Mouse (Mus musculus) forebrain, embryonic 12.5 days (tissue): ENCODE data around the gene Camta1. TPM values are rescaled to one million over a fixed set of nuclear protein-coding genes. Genes with fewer than 3 reads are reported as not detected.

Experiments
- ATAC-seq: fragments of 200-750 bp; cut with Nextera tagmentation; 2 replicates; pipeline ENCODE4 v1.8.0; 2017; ENCODE audit warnings: moderate TSS enrichment; ENCODE audit not compliant: low FRiP score
- H3K27ac ChIP-seq: fragments of 300-500 bp; sonication (generic); 2 replicates; pipeline ENCODE4 v1.5.1; 2016; ENCODE audit warnings: mild to moderate bottlenecking
- H3K27me3 ChIP-seq: fragments of 300-500 bp; sonication (generic); 2 replicates; pipeline ENCODE4 v1.6.1; 2016; ENCODE audit warnings: mild to moderate bottlenecking
- H3K36me3 ChIP-seq: fragments of 300-500 bp; sonication (generic); replicated peaks from 2 replicates; pipeline ENCODE4 v1.6.1; 2016; ENCODE audit warnings: mild to moderate bottlenecking
- H3K4me1 ChIP-seq: fragments of 300-500 bp; sonication (generic); 2 replicates; pipeline ENCODE4 v1.6.1; 2016
- H3K4me2 ChIP-seq: fragments of 300-500 bp; sonication (generic); 2 replicates; pipeline ENCODE4 v1.6.1; 2016; ENCODE audit warnings: mild to moderate bottlenecking, moderate library complexity
- H3K4me3 ChIP-seq: fragments of 300-500 bp; sonication (generic); replicated peaks from 2 replicates; pipeline ENCODE4 v1.5.1; 2016; ENCODE audit warnings: mild to moderate bottlenecking
- H3K9ac ChIP-seq: fragments of 300-500 bp; sonication (generic); 2 replicates; pipeline ENCODE4 v1.6.1; 2016; ENCODE audit warnings: mild to moderate bottlenecking
- H3K9me3 ChIP-seq: fragments of 300-500 bp; sonication (generic); 2 replicates; pipeline ENCODE4 v1.6.1; 2016
- WGBS: fragments of 180-500 bp; shearing (Covaris S2); methylation state at CpG from one replicate; pipeline ENCODE4 v1.1.7; 2016; 5-methylcytosine and 5-hydroxymethylcytosine counted together
- polyA plus RNA-seq: library from polyadenylated mRNA; unstranded; fragments of >200 nt; fragmentation: Nextera tagmentation; extraction: Ambion mirVana; gene quantifications from 2 replicates; pipeline ENCODE4 v1.2.1, GENCODE M21; 2016

Gene Camta1
- polyA plus RNA-seq, 1 experiment from 2014 or later: 164 TPM

GRCm38 (mm10) chr4:150979455-150979854 is 882.2 kb downstream of the Camta1 start:
- Histone ChIP-seq H3K27me3 (no peaks in the 10 kb centered on the region), H3K9me3 (no peaks in the 10 kb centered on the region), H3K4me1 (no peaks in the 10 kb centered on the region), H3K27ac (no peak overlapping the region), H3K36me3 (no peaks in the 10 kb centered on the region), H3K9ac (no peak overlapping the region), H3K4me3 (no peak overlapping the region), H3K4me2 (no peak overlapping the region)
- 84% methylated on average over 9 of the region's 9 CpGs for WGBS
- ATAC-seq: no peak

GRCm38 (mm10) chr4:150978156-150978910 is 883.3 kb downstream of the Camta1 start:
- no peak for ATAC-seq
- Histone ChIP-seq H3K9me3 (no peaks in the 10 kb centered on the region), H3K36me3 (no peaks in the 10 kb centered on the region), H3K4me3 (no peak overlapping the region), H3K27ac (no peak overlapping the region), H3K9ac (no peak overlapping the region), H3K4me2 (no peak overlapping the region), H3K4me1 (no peaks in the 10 kb centered on the region), H3K27me3 (no peaks in the 10 kb centered on the region)
- 88% methylated on average over 21 of the region's 21 CpGs for WGBS

- H3K9ac ChIP-seq: no peak overlapping the region
- no peaks in the 10 kb centered on the region for H3K27me3 ChIP-seq
- H3K4me3 ChIP-seq: no peak overlapping the region
- no peaks in the 10 kb centered on the region for H3K4me1 ChIP-seq
- ATAC-seq: no peak
- no peaks in the 10 kb centered on the region for H3K36me3 ChIP-seq
- H3K4me2 ChIP-seq: no peak overlapping the region
- no peak overlapping the region for H3K27ac ChIP-seq
- 43% methylated on average over 1 of the region's 1 CpGs for WGBS
- no peaks in the 10 kb centered on the region for H3K9me3 ChIP-seq
Measured at GRCm38 (mm10) chr4:150975145-150975544, 886.5 kb downstream of the Camta1 start.

GRCm38 (mm10) chr4:150973264-150973663 is 888.4 kb downstream of the Camta1 start:
- Histone ChIP-seq H3K27ac (no peak overlapping the region), H3K36me3 (no peaks in the 10 kb centered on the region), H3K9me3 (no peaks in the 10 kb centered on the region), H3K9ac (no peak overlapping the region), H3K4me2 (no peak overlapping the region), H3K4me1 (no peaks in the 10 kb centered on the region), H3K4me3 (no peak overlapping the region), H3K27me3 (no peaks in the 10 kb centered on the region)
- ATAC-seq: no peak
- WGBS: 81% methylated on average over 8 of the region's 8 CpGs

GRCm38 (mm10) chr4:150968956-150969355 is 892.7 kb downstream of the Camta1 start:
- ATAC-seq: no peak
- no peak overlapping the region for H3K27ac ChIP-seq
- no peaks in the 10 kb centered on the region for H3K36me3 ChIP-seq
- H3K9me3 ChIP-seq: no peaks in the 10 kb centered on the region
- no peak overlapping the region for H3K4me2 ChIP-seq
- H3K4me1 ChIP-seq: peaks cover 4% of the 10 kb centered on the region; the same call in 1 of the 2 replicates
- WGBS: 83% methylated on average over 8 of the region's 8 CpGs
- H3K27me3 ChIP-seq: no peaks in the 10 kb centered on the region
- no peak overlapping the region for H3K9ac ChIP-seq
- H3K4me3 ChIP-seq: no peak overlapping the region

- H3K36me3 ChIP-seq: no peaks in the 10 kb centered on the region
- H3K4me2 ChIP-seq: no peak overlapping the region
Measured at GRCm38 (mm10) chr4:150966556-150966955, 895.1 kb downstream of the Camta1 start.

GRCm38 (mm10) chr4:150965555-150965951 is 896.1 kb downstream of the Camta1 start:
- 71% methylated on average over 11 of the region's 11 CpGs for WGBS
- no peaks in the 10 kb centered on the region for H3K27me3 ChIP-seq
- H3K4me1 ChIP-seq: peaks cover 4% of the 10 kb centered on the region; the same call in 1 of the 2 replicates
- no peak overlapping the region for H3K27ac ChIP-seq
- no peak overlapping the region for H3K4me3 ChIP-seq
- H3K36me3 ChIP-seq: no peaks in the 10 kb centered on the region
- no peak overlapping the region for H3K4me2 ChIP-seq
- no peaks in the 10 kb centered on the region for H3K9me3 ChIP-seq
- ATAC-seq: no peak
- H3K9ac ChIP-seq: no peak overlapping the region

More at GRCm38 (mm10) chr4:150966556-150966955, 895.1 kb downstream of the Camta1 start:
- no peak overlapping the region for H3K27ac ChIP-seq
- ATAC-seq: no peak
- no peak overlapping the region for H3K4me3 ChIP-seq
- H3K9me3 ChIP-seq: no peaks in the 10 kb centered on the region
- 22% methylated on average over 7 of the region's 7 CpGs for WGBS
- no peak overlapping the region for H3K9ac ChIP-seq
- H3K4me1 ChIP-seq: peaks cover 4% of the 10 kb centered on the region; the same call in 1 of the 2 replicates
- H3K27me3 ChIP-seq: no peaks in the 10 kb centered on the region

- 17% methylated on average over 25 of the region's 25 CpGs for WGBS
- H3K9me3 ChIP-seq: no peaks in the 10 kb centered on the region
- no peak overlapping the region; the same call in 1 of the 2 replicates for H3K4me3 ChIP-seq
- no peaks in the 10 kb centered on the region for H3K27me3 ChIP-seq
- H3K4me1 ChIP-seq: peaks cover 4% of the 10 kb centered on the region; the same call in 1 of the 2 replicates
- no peak overlapping the region for H3K9ac ChIP-seq
- no peak overlapping the region for H3K27ac ChIP-seq
- peak overlapping the region; percentile 32 for H3K4me2 ChIP-seq
- no peaks in the 10 kb centered on the region for H3K36me3 ChIP-seq
- ATAC-seq: 0 out of 2 replicates have a peak, but pooled peaks have one; percentile 39
Measured at GRCm38 (mm10) chr4:150964635-150965554, 896.8 kb downstream of the Camta1 start.

- Histone ChIP-seq H3K27ac (no peak overlapping the region), H3K4me3 (no peak overlapping the region), H3K4me2 (no peak overlapping the region), H3K36me3 (no peaks in the 10 kb centered on the region), H3K27me3 (no peaks in the 10 kb centered on the region), H3K9ac (no peak overlapping the region), H3K9me3 (no peaks in the 10 kb centered on the region), H3K4me1 (peaks cover 4% of the 10 kb centered on the region; the same call in 1 of the 2 replicates)
- ATAC-seq: no peak
- 83% methylated on average over 2 of the region's 2 CpGs for WGBS
Measured at GRCm38 (mm10) chr4:150963711-150964110, 898.0 kb downstream of the Camta1 start.

- H3K4me1 ChIP-seq: peaks cover 4% of the 10 kb centered on the region; the same call in 1 of the 2 replicates
- H3K27me3 ChIP-seq: no peaks in the 10 kb centered on the region
- no peak overlapping the region for H3K27ac ChIP-seq
- H3K9me3 ChIP-seq: no peaks in the 10 kb centered on the region
- H3K36me3 ChIP-seq: no peaks in the 10 kb centered on the region
- WGBS: 76% methylated on average over 6 of the region's 6 CpGs
- no peak overlapping the region for H3K9ac ChIP-seq
- ATAC-seq: no peak
- no peak overlapping the region for H3K4me2 ChIP-seq
- H3K4me3 ChIP-seq: no peak overlapping the region
Measured at GRCm38 (mm10) chr4:150962231-150962630, 899.4 kb downstream of the Camta1 start.

GRCm38 (mm10) chr4:150958536-150958935 is 903.1 kb downstream of the Camta1 start:
- Histone ChIP-seq H3K36me3 (no peaks in the 10 kb centered on the region), H3K27me3 (no peaks in the 10 kb centered on the region), H3K9ac (no peak overlapping the region), H3K9me3 (no peaks in the 10 kb centered on the region), H3K27ac (no peak overlapping the region), H3K4me1 (peaks cover 9% of the 10 kb centered on the region), H3K4me3 (no peak overlapping the region), H3K4me2 (no peak overlapping the region)
- WGBS: 81% methylated on average over 7 of the region's 7 CpGs
- no peak for ATAC-seq

GRCm38 (mm10) chr4:150957106-150957458 is 904.6 kb downstream of the Camta1 start:
- WGBS: 58% methylated on average over 1 of the region's 1 CpGs
- peak overlapping the region; percentile 73; the same call in 1 of the 2 replicates for H3K27ac ChIP-seq
- no peaks in the 10 kb centered on the region for H3K9me3 ChIP-seq
- no peak overlapping the region for H3K9ac ChIP-seq
- H3K4me3 ChIP-seq: no peak overlapping the region
- no peaks in the 10 kb centered on the region for H3K27me3 ChIP-seq
- no peaks in the 10 kb centered on the region for H3K36me3 ChIP-seq
- H3K4me1 ChIP-seq: peaks cover 9% of the 10 kb centered on the region
- H3K4me2 ChIP-seq: no peak overlapping the region
- ATAC-seq: peak; percentile 20; the same call in 1 of the 2 replicates
